Mouse (Mus musculus) heart, embryonic 15.5 days (tissue): ENCODE measurements around the gene Rdx. TPM values are rescaled to one million over a fixed set of nuclear protein-coding genes. Genes with fewer than 3 reads are reported as not detected.
"Not testable (repeated sequence)": the region's sequence is repeated elsewhere in the genome, so short reads cannot be mapped to it uniquely, and the experiment has no call there.

Experiments used
- ATAC-seq: fragments of 200-750 bp; cut with Nextera tagmentation; replicated peaks from 2 replicates; pipeline ENCODE4 v1.8.0; 2017; ENCODE audit warnings: low read depth, moderate TSS enrichment; ENCODE audit not compliant: insufficient number of reproducible peaks, insufficient read depth, low FRiP score
- H3K27ac ChIP-seq: fragments of 300-500 bp; sonication (generic); 2 replicates; pipeline ENCODE4 v1.5.1; 2015; ENCODE audit warnings: mild to moderate bottlenecking, inconsistent platforms
- H3K27me3 ChIP-seq: fragments of 300-500 bp; sonication (generic); 2 replicates; pipeline ENCODE4 v1.6.1; 2015; ENCODE audit warnings: inconsistent platforms
- H3K36me3 ChIP-seq: fragments of 300-500 bp; sonication (generic); 2 replicates; pipeline ENCODE4 v1.6.1; 2015; ENCODE audit warnings: mild to moderate bottlenecking, inconsistent platforms
- H3K4me1 ChIP-seq: fragments of 300-500 bp; sonication (generic); replicated peaks from 2 replicates; pipeline ENCODE4 v1.6.1; 2015; ENCODE audit warnings: inconsistent platforms
- H3K4me2 ChIP-seq: fragments of 300-500 bp; sonication (generic); 2 replicates; pipeline ENCODE4 v1.6.1; 2015; ENCODE audit warnings: inconsistent platforms, mild to moderate bottlenecking, moderate library complexity
- H3K4me3 ChIP-seq: fragments of 300-500 bp; sonication (generic); 2 replicates; pipeline ENCODE4 v1.5.1; 2015; ENCODE audit warnings: mild to moderate bottlenecking, inconsistent platforms
- H3K9ac ChIP-seq: fragments of 300-500 bp; sonication (generic); 2 replicates; pipeline ENCODE4 v1.6.1; 2015; ENCODE audit warnings: mild to moderate bottlenecking, inconsistent platforms
- H3K9me3 ChIP-seq: fragments of 300-500 bp; sonication (generic); replicated peaks from 2 replicates; pipeline ENCODE4 v1.6.1; 2016; ENCODE audit warnings: inconsistent platforms
- WGBS: fragments of 180-500 bp; shearing (Covaris S2); methylation state at CpG from one replicate; pipeline ENCODE4 v1.1.7; 2015; ENCODE audit warnings: mixed read lengths; 5-methylcytosine and 5-hydroxymethylcytosine counted together
- polyA plus RNA-seq: library from polyadenylated mRNA; unstranded; fragments of >200 nt; fragmentation: Nextera tagmentation; extraction: Ambion mirVana; gene quantifications from 2 replicates; pipeline ENCODE4 v1.2.1, GENCODE M21; 2015

The Rdx gene
- polyA plus RNA-seq, 1 experiment from 2014 or later: 102 TPM

DNA sequence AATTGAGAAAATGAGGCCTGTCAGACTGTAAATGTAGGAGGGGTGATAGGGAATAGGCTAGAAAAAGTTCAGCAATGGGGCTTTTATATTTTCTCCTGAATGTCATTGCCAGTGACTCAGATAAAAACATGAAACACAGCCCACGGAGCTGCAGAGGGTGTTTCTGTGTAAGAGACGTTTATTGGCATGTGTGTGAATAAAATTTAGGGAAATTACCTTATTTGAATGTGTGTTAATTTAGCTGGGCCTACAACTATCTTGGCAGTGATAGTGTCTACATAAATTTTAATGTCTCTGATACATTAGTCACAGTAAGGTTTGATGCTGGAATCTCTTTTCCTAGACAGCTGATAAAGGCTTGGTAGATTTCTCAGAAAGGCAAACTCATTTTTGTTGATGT is 12.8 kb downstream of the Rdx start:
- ATAC-seq: no peak

GRCm38 (mm10) chr9:52070052-52070451 is 23.1 kb downstream of the Rdx start:
- Histone ChIP-seq H3K9me3 (no peaks in the 10 kb centered on the region), H3K9ac (no peak overlapping the region), H3K4me1 (no peaks in the 10 kb centered on the region), H3K27ac (no peak overlapping the region), H3K36me3 (peaks cover 75% of the 10 kb centered on the region), H3K4me3 (no peak overlapping the region), H3K4me2 (no peak overlapping the region), H3K27me3 (no peaks in the 10 kb centered on the region)
- ATAC-seq: no peak
- whole genome bisulfite sequencing: 95% methylated on average over 2 of the region's 2 CpGs

More for the DNA sequence above, 12.8 kb downstream of the Rdx start:
- H3K9me3 ChIP-seq: no peaks in the 10 kb centered on the region
- peaks cover 26% of the 10 kb centered on the region for H3K4me1 ChIP-seq
- no peak overlapping the region for H3K27ac ChIP-seq
- H3K4me3 ChIP-seq: no peak overlapping the region
- H3K36me3 ChIP-seq: peaks cover 15% of the 10 kb centered on the region
- H3K27me3 ChIP-seq: no peaks in the 10 kb centered on the region
- WGBS: 35% methylated on average over 2 of the region's 2 CpGs
- no peak overlapping the region for H3K4me2 ChIP-seq
- no peak overlapping the region for H3K9ac ChIP-seq

- H3K27ac ChIP-seq, H3K4me1 ChIP-seq, H3K9me3 ChIP-seq, ATAC-seq, H3K4me3 ChIP-seq, H3K4me2 ChIP-seq, H3K9ac ChIP-seq, H3K27me3 ChIP-seq: not testable (repeated sequence)
- H3K36me3 ChIP-seq: peaks cover 70% of the 10 kb centered on the region
Observed at GRCm38 (mm10) chr9:52071352-52071751, 24.4 kb downstream of the Rdx start.

DNA sequence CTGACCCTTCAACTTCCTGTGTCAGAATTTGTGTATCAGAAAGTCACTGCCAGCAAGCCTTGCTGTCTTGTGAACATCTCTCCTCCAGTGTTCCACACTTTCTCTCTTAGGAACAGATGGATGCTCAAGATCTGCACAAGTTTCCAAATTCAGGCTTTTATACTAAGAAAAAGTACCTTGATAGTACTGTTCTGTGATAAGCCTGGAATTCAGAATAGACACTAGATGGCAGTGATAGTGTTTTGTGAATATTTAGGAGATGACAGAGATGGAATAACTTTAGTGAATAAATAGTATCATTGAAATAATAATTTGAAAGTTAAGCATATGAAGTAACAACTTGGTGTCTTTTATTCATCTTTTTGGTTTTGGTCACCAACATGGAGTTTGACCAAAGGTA is 25.2 kb downstream of the Rdx start:
- no peak overlapping the region for H3K9ac ChIP-seq
- H3K27me3 ChIP-seq: no peaks in the 10 kb centered on the region
- no peak overlapping the region for H3K4me3 ChIP-seq
- H3K4me2 ChIP-seq: no peak overlapping the region
- no peak for ATAC-seq
- peaks cover 73% of the 10 kb centered on the region for H3K36me3 ChIP-seq
- no peaks in the 10 kb centered on the region for H3K4me1 ChIP-seq
- no peak overlapping the region for H3K27ac ChIP-seq
- H3K9me3 ChIP-seq: no peaks in the 10 kb centered on the region

DNA sequence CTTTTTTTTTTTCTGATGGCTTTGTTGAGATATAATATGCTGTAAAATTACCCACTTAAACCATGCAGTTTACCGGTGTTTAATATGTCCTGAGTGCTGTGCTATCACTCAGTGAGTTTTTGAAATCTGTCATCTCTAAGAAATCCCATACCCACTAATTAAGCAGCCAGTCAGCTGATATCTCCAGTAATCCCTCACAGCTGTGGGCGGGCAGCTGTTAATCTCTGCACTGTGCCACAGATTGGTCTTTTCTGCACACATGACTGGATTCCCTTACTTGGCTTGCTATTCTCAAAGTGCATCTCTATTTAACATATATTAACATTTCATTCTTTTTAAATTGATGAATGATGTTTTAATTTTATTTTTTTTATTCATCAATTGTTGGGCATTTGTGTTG is 29.1 kb downstream of the Rdx start:
- H3K9me3 ChIP-seq: no peaks in the 10 kb centered on the region
- WGBS: 87% methylated on average over 2 of the region's 2 CpGs
- no peak overlapping the region for H3K4me2 ChIP-seq
- no peak overlapping the region for H3K9ac ChIP-seq
- H3K4me1 ChIP-seq: no peaks in the 10 kb centered on the region
- H3K27ac ChIP-seq: no peak overlapping the region
- no peak for ATAC-seq
- no peak overlapping the region for H3K4me3 ChIP-seq
- H3K27me3 ChIP-seq: no peaks in the 10 kb centered on the region
- peaks cover 61% of the 10 kb centered on the region for H3K36me3 ChIP-seq

- no peak for ATAC-seq
- 85% methylated on average over 1 of the region's 1 CpGs for WGBS
- H3K36me3 ChIP-seq: peaks cover 60% of the 10 kb centered on the region
Observed at GRCm38 (mm10) chr9:52077692-52078091, 30.7 kb downstream of the Rdx start.

GRCm38 (mm10) chr9:52081979-52082378 is 35.0 kb downstream of the Rdx start:
- H3K4me3 ChIP-seq: no peak overlapping the region
- no peak for ATAC-seq
- H3K36me3 ChIP-seq: peaks cover 58% of the 10 kb centered on the region
- no peak overlapping the region for H3K9ac ChIP-seq
- H3K4me1 ChIP-seq: no peaks in the 10 kb centered on the region
- no peaks in the 10 kb centered on the region for H3K9me3 ChIP-seq
- no peak overlapping the region for H3K27ac ChIP-seq
- no peaks in the 10 kb centered on the region for H3K27me3 ChIP-seq
- WGBS: 62% methylated on average over 2 of the region's 2 CpGs
- H3K4me2 ChIP-seq: no peak overlapping the region

More at GRCm38 (mm10) chr9:52077692-52078091, 30.7 kb downstream of the Rdx start:
- Histone ChIP-seq H3K27ac (no peak overlapping the region), H3K4me1 (no peaks in the 10 kb centered on the region), H3K9ac (no peak overlapping the region), H3K4me3 (no peak overlapping the region), H3K27me3 (no peaks in the 10 kb centered on the region), H3K9me3 (no peaks in the 10 kb centered on the region), H3K4me2 (no peak overlapping the region)

DNA sequence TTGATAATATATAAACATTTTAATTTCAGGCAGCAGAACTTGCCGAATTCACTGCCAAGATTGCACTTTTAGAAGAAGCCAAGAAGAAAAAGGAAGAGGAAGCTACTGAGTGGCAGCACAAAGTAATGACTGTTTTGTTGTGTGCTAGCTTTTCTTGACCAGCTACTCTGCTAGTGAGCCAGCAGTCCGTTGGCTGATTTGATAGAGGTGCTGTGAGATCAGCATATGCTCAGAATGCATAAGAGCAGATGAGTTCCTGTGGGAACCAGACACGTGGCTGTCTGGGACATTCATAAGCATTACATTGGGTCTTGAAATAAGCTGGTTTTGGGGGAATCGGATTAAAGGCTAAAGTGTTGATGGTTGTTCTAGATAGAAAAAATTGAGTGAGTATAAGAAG is 35.4 kb downstream of the Rdx start:
- no peak overlapping the region for H3K9ac ChIP-seq
- no peak overlapping the region for H3K27ac ChIP-seq
- 77% methylated on average over 4 of the region's 4 CpGs for WGBS
- H3K27me3 ChIP-seq: no peaks in the 10 kb centered on the region
- peaks cover 61% of the 10 kb centered on the region for H3K36me3 ChIP-seq
- H3K9me3 ChIP-seq: no peaks in the 10 kb centered on the region
- no peak overlapping the region for H3K4me2 ChIP-seq
- no peak for ATAC-seq
- no peak overlapping the region for H3K4me3 ChIP-seq
- no peaks in the 10 kb centered on the region for H3K4me1 ChIP-seq

DNA sequence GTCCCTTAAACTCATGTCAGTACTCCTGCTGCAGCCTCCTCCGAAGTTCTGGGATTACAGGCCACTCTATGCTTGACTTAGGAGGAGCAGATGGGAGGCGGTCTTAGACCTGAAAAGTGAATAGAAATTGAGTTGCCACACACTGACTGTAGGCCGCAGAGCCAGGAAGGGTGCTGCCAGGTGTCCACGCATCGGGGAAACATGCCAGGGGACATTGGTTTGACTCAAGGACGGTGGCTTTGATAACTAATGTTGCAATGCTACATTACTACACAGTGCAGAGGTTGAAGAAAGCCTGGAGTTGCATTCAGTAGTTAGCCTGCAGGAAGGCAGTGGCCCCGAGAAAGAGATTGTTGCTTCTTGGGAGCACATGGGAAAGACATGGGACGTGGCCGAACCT is 44.8 kb downstream of the Rdx start:
- 73% methylated on average over 9 of the region's 9 CpGs for WGBS
- Histone ChIP-seq H3K4me2 (no peak overlapping the region), H3K27me3 (no peaks in the 10 kb centered on the region), H3K27ac (no peak overlapping the region), H3K9ac (no peak overlapping the region), H3K36me3 (peaks cover 22% of the 10 kb centered on the region), H3K4me3 (no peak overlapping the region), H3K9me3 (no peaks in the 10 kb centered on the region), H3K4me1 (peaks cover 32% of the 10 kb centered on the region)
- ATAC-seq: no peak

DNA sequence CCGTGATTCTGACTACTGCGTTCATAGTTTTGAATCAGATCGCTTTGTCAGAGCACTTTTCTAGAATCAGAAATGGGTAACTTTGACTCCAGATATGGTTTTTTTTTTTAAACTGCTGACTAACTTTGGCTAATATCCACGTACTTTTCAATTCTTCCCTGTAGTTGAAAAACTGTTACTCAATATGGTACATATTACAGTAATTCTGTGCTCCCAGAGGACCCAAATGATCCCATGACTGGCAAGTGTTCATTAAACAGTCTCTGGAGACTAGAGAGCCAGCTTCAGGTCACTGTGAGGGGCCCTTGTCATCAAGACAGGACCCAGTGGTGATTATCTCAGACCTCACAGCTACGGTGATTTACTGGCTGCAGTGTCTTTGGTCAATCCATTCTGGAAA is 45.3 kb downstream of the Rdx start:
- Histone ChIP-seq H3K9ac (no peak overlapping the region), H3K27me3 (no peaks in the 10 kb centered on the region), H3K4me1 (peaks cover 32% of the 10 kb centered on the region), H3K9me3 (no peaks in the 10 kb centered on the region), H3K4me2 (no peak overlapping the region), H3K36me3 (peaks cover 17% of the 10 kb centered on the region; the same call in 1 of the 2 replicates), H3K4me3 (no peak overlapping the region), H3K27ac (no peak overlapping the region)
- no peak for ATAC-seq
- 66% methylated on average over 5 of the region's 5 CpGs for WGBS

DNA sequence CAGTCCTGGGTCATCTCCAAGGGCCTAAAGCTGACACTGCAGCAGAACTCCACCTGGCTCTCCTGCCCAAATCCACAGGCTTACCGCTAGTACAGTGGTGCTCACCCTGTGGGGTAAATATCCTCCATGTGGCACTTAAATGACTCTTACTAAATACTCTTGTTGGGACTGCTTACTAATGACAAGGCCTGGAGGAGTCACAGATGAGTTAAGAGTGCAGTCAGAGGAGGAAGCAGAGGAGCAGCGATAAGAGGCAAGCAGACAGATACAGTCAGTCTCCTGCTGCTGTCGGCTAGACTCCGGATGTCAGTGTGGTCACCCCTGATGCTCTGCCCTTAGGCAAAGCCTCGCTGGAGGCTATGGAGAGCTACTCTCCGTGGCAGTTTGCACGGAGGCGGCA is 46.1 kb downstream of the Rdx start:
- Histone ChIP-seq H3K4me3 (no peak overlapping the region), H3K27ac (0 out of 2 replicates have a peak overlapping the region, but pooled peaks have one; percentile 36), H3K9me3 (no peaks in the 10 kb centered on the region), H3K4me1 (peaks cover 32% of the 10 kb centered on the region), H3K9ac (no peak overlapping the region), H3K36me3 (peaks cover 9% of the 10 kb centered on the region; the same call in 1 of the 2 replicates), H3K27me3 (no peaks in the 10 kb centered on the region), H3K4me2 (no peak overlapping the region)
- WGBS: 23% methylated on average over 8 of the region's 8 CpGs
- ATAC-seq: peak; percentile 47; the same call in 1 of the 2 replicates

GRCm38 (mm10) chr9:52094016-52094415 is 47.0 kb downstream of the Rdx start:
- H3K9ac ChIP-seq: no peak overlapping the region
- 54% methylated on average over 5 of the region's 5 CpGs for WGBS
- H3K27ac ChIP-seq: no peak overlapping the region
- no peak overlapping the region for H3K4me2 ChIP-seq
- H3K4me3 ChIP-seq: no peak overlapping the region
- H3K27me3 ChIP-seq: no peaks in the 10 kb centered on the region
- peaks cover 8% of the 10 kb centered on the region; the same call in 1 of the 2 replicates for H3K36me3 ChIP-seq
- no peaks in the 10 kb centered on the region for H3K9me3 ChIP-seq
- peaks cover 32% of the 10 kb centered on the region for H3K4me1 ChIP-seq
- ATAC-seq: no peak
